Mouse (Mus musculus) bone marrow, adult 2 months (tissue): Measurements from ENCODE around the gene Fdps. TPM values are rescaled to one million over a fixed set of nuclear protein-coding genes. Genes with fewer than 3 reads are reported as not detected.
"Not testable (repeated sequence)": the region's sequence is repeated elsewhere in the genome, so short reads cannot be mapped to it uniquely, and the experiment has no call there.

Experiments
- H3K27ac ChIP-seq: fragments of 200-500 bp; 2 replicates; pipeline ENCODE4 v1.5.1; 2012; ENCODE audit warnings: low read depth, mild to moderate bottlenecking, control low read depth, inconsistent platforms, low read length; ENCODE audit not compliant: control insufficient read depth, poor library complexity, insufficient read depth
- H3K4me1 ChIP-seq: fragments of 200-500 bp; 2 replicates; pipeline ENCODE4 v1.6.1; 2011; ENCODE audit warnings: low read length; ENCODE audit not compliant: control insufficient read depth, insufficient read depth
- H3K4me3 ChIP-seq: fragments of 200-500 bp; replicated peaks from 2 replicates; pipeline ENCODE3; 2011; ENCODE audit warnings: mild to moderate bottlenecking, low read depth, low read length, control low read depth; ENCODE audit not compliant: control insufficient read depth
- CTCF ChIP-seq: fragments of 200-500 bp; IDR thresholded peaks from 2 replicates; pipeline ENCODE4 v1.5.1; 2011; ENCODE audit warnings: low read length, control low read depth; ENCODE audit not compliant: control insufficient read depth, insufficient read depth
- POLR2A ChIP-seq: fragments of 200-500 bp; IDR thresholded peaks from 2 replicates; pipeline ENCODE4 v1.6.1; 2011; ENCODE audit warnings: low read depth, mild to moderate bottlenecking, control low read depth, low read length, borderline replicate concordance; ENCODE audit not compliant: control insufficient read depth
- WGBS: fragments of 180-500 bp; shearing (Covaris S2); methylation state at CpG from one replicate; pipeline ENCODE4 v1.1.7; 2018; 5-methylcytosine and 5-hydroxymethylcytosine counted together
- polyA plus RNA-seq: library from polyadenylated mRNA; stranded (reverse); fragments of >200 nt; gene quantifications from 2 replicates; pipeline ENCODE4 v1.2.4, GENCODE M21; 2011; ENCODE audit warnings: low replicate concordance; ENCODE audit not compliant: missing spikeins, insufficient read depth, insufficient read length

Fdps gene
- polyA plus RNA-seq, 1 experiment, result 30.3 TPM

- H3K27ac ChIP-seq, result no peak overlapping the region
- TF ChIP-seq CTCF (no peak), POLR2A (no peak)
- H3K4me1 ChIP-seq, result peaks cover 1% of the 10 kb centered on the region; the same call in 1 of the 2 replicates
- WGBS, result 74% methylated on average over 12 of the region's 12 CpGs
- H3K4me3 ChIP-seq, result no peak overlapping the region
Measured at GRCm38 (mm10) chr3:89084654-89085190, 17.0 kb downstream of the Fdps start.

GRCm38 (mm10) chr3:89084133-89084532, 17.6 kb downstream of the Fdps start:
- 80% methylated on average over 2 of the region's 2 CpGs for WGBS
- H3K4me1 ChIP-seq, result peaks cover 1% of the 10 kb centered on the region; the same call in 1 of the 2 replicates
- no peak overlapping the region for H3K4me3 ChIP-seq
- TF ChIP-seq POLR2A (no peak), CTCF (no peak)
- H3K27ac ChIP-seq, result no peak overlapping the region

DNA sequence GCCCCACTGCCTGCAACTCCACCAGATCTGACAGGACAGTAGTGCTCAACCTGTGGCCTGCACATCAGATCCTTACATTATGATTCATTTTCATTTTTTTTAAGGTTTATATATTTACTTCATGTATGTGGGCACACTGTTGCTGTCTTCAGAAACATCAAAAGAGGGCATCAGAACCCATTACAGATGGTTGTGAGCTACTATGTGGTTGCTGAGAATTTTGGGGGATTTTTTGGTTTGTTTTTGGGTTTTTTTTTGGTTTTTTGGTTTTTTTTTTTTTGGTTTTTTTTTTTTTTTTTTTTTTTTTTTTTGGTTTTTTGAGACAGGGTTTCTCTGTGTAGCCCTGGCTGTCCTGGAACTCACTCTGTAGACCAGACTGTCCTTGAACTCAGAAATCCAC, 19.5 kb downstream of the Fdps start:
- not testable (repeated sequence) for H3K27ac ChIP-seq, H3K4me1 ChIP-seq, H3K4me3 ChIP-seq

DNA sequence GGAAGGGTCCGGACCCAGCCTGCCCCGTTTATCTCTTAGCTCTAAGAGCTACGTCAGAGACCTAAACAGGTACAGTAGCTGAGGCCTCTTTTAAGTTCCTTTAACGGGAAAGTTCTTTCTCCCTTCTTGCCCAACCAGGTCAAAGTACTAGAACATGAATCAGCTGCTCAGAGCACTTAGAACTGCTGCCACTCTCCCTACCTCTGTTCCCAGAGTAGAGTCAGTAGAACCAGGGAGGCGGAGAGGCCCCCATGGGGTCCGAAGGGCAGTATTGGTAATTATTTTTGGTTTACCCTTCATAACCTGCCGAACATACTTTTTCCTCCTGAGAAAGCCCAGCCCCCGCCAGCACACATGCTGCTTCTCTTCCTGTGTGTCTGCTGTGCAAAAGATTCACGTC, 24.4 kb downstream of the Fdps start:
- TF ChIP-seq POLR2A (no peak), CTCF (no peak)
- WGBS, result 90% methylated on average over 9 of the region's 9 CpGs
- Histone ChIP-seq H3K4me1 (no peaks in the 10 kb centered on the region), H3K4me3 (no peak overlapping the region), H3K27ac (no peak overlapping the region)

DNA sequence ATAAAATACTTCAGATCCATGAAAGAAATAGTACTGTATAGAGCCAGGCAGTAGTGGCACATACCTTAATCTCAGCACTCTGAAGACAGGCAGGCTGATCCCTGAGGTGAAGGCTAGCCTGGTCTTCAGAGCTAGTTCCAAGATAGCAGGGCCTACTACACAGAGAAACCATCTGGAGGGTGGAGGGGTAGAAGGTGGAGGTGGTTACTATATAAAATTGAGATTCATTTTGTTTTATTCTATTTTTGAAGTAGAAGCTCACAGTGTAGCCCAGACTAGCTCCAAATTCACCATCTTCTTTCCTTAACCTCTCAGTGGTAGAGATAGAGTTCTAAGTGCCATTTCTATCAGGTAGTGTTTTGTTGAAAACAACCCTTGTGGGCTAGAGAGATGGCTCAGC, 34.5 kb downstream of the Fdps start:
- TF ChIP-seq POLR2A (no peak), CTCF (no peak)
- no peaks in the 10 kb centered on the region for H3K4me1 ChIP-seq
- H3K4me3 ChIP-seq, result no peak overlapping the region
- H3K27ac ChIP-seq, result no peak overlapping the region

DNA sequence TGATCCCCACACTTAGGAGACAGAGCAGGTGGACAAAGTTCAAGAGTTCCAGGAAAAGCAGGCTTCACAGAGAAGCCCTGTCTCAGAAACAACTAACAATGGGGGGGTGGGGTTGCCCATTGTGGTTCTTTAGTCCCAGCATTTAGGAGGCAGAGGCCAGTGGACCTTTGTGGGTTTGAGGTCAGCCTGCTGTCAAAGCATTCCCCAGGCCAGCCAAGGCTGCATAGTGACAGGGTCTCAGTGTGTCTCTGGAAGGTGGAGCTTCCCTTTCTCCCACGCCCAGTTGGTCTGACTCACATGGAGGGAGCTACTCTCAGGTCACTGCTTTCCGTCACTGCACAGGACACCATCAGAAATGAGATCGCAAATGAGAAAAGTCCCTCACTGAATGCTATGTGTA, 40.1 kb downstream of the Fdps start:
- no peak for TF ChIP-seq CTCF
- TF ChIP-seq POLR2A, result no peak
- no peaks in the 10 kb centered on the region for H3K4me1 ChIP-seq
- WGBS, result 89% methylated on average over 3 of the region's 3 CpGs

GRCm38 (mm10) chr3:89058783-89059182, 43.0 kb downstream of the Fdps start:
- H3K27ac ChIP-seq, result no peak overlapping the region
- no peaks in the 10 kb centered on the region for H3K4me1 ChIP-seq
- TF ChIP-seq POLR2A (no peak), CTCF (peak; percentile 72)
- no peak overlapping the region for H3K4me3 ChIP-seq
- WGBS, result 82% methylated on average over 3 of the region's 3 CpGs

More for the DNA sequence above, 40.1 kb downstream of the Fdps start:
- H3K27ac ChIP-seq, result no peak overlapping the region
- no peak overlapping the region for H3K4me3 ChIP-seq

DNA sequence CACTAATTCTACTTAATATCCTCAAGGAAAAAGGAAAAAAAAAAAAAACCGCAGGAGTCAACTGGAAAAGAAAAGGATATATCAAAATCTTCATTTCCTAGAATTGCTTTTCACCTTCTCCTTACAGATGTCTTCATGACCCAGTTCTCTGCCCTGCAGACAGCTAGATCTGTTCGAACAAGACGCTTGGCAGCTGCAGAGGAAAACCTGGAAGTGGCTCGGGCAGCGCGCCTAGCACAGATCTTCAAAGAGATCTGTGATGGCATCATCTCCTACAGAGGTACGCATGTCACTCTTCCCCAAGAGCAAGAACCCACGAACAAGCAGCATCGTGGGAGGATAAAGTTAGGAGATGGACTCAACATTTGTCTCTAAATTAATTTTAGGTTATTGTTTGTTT, 43.4 kb downstream of the Fdps start:
- Histone ChIP-seq H3K4me1 (no peaks in the 10 kb centered on the region), H3K4me3 (no peak overlapping the region), H3K27ac (no peak overlapping the region)
- 91% methylated on average over 9 of the region's 9 CpGs for WGBS
- TF ChIP-seq POLR2A (no peak), CTCF (no peak)

Other genes with a start within 250 kb of the Fdps start
- gene Msto1, start 188.0 kb downstream of the Fdps start, polyA plus RNA-seq, result 5.5 and 13.7 TPM in 2 replicates
- 9.8 and 18.8 TPM in 2 replicates for gene Ash1l, start 151.3 kb downstream of the Fdps start, polyA plus RNA-seq
- gene Dap3, start 150.8 kb downstream of the Fdps start, polyA plus RNA-seq, result 97.2 and 175 TPM in 2 replicates
- gene Rusc1, start 8.6 kb downstream of the Fdps start, polyA plus RNA-seq, result 14.5 and 17.1 TPM in 2 replicates
- gene Gm43738, start 860 bp downstream of the Fdps start, polyA plus RNA-seq, result not detected in 2 replicates
- 14.3 and 16.0 TPM in 2 replicates for gene Pklr, start 34.2 kb upstream of the Fdps start, polyA plus RNA-seq
- 1.6 TPM in 1 of 2 replicates, not detected in the other for gene Hcn3, start 58.2 kb upstream of the Fdps start, polyA plus RNA-seq
- gene Clk2, start 62.8 kb upstream of the Fdps start, polyA plus RNA-seq, result 43.3 and 90.9 TPM in 2 replicates
- gene Scamp3, start 75.5 kb upstream of the Fdps start, polyA plus RNA-seq, result 25.7 and 54.2 TPM in 2 replicates
- gene Fam189b, start 81.2 kb upstream of the Fdps start, polyA plus RNA-seq, result 4.1 and 9.8 TPM in 2 replicates
- gene Gba, start 101.0 kb upstream of the Fdps start, polyA plus RNA-seq, result 27.7 and 71.7 TPM in 2 replicates
- gene Thbs3, start 113.2 kb upstream of the Fdps start, polyA plus RNA-seq, result 2.9 TPM in 1 of 2 replicates, not detected in the other
- gene Mtx1, start 125.1 kb upstream of the Fdps start, polyA plus RNA-seq, result 33.9 and 66.4 TPM in 2 replicates
- gene Muc1, start 127.1 kb upstream of the Fdps start, polyA plus RNA-seq, result 0.67 TPM in 1 of 2 replicates, not detected in the other
- gene Krtcap2, start 144.0 kb upstream of the Fdps start, polyA plus RNA-seq, result 47.8 and 69.5 TPM in 2 replicates
- 0.59 and 1.6 TPM in 2 replicates for gene Trim46, start 144.3 kb upstream of the Fdps start, polyA plus RNA-seq
- gene Dpm3, start 157.4 kb upstream of the Fdps start, polyA plus RNA-seq, result 30.7 and 39.3 TPM in 2 replicates
- 64.0 and 83.0 TPM in 2 replicates for gene Slc50a1, start 168.6 kb upstream of the Fdps start, polyA plus RNA-seq
- gene Efna1, start 179.2 kb upstream of the Fdps start, polyA plus RNA-seq, result 0.99 and 2.0 TPM in 2 replicates
- 2.7 TPM in 1 of 2 replicates, not detected in the other for gene Efna3, start 221.0 kb upstream of the Fdps start, polyA plus RNA-seq
- not detected in 2 replicates for gene Efna4, start 236.1 kb upstream of the Fdps start, polyA plus RNA-seq
- gene Adam15, start 248.0 kb upstream of the Fdps start, polyA plus RNA-seq, result 112 and 187 TPM in 2 replicates